Mouse (Mus musculus): ENCODE measurements at regions not wholly inside any gene's neighbourhood (a gene's known extent, or its start where the extent isn't known, plus 50 kb on each side); places are given as distances from the start of the nearest gene placed in this dataset.

- no peak for TF ChIP-seq CTCF (conservative IDR thresholded peaks at IDR 0.05; ENCODE audit: low read length)
- TF ChIP-seq POU5F1 (IDR thresholded peaks at IDR 0.05; ENCODE audit: borderline replicate concordance, low read length), result no peak
- TF ChIP-seq NANOG (IDR thresholded peaks at IDR 0.05; ENCODE audit: borderline replicate concordance, low read length), result no peak
These were observed 623.1 kb downstream of the Efnb2 start for GRCm38 (mm10) chr8:8037929-8038328.

All from E14TG2a.4 (cell line).